ENCODE assay signal across 8 mouse cellular contexts in genomic region chr11:94730261-94730660, GRCm38 (mm10). TPM values are rescaled to one million over a fixed set of nuclear protein-coding genes. Genes with fewer than 3 reads are reported as not detected.
DNase-seq lines count a peak whose midpoint lies in the region; ATAC-seq lines count a peak whose summit lies in the region.

No protein-coding gene starts in this region.

- H3K36me3 ChIP-seq in hindbrain, embryonic 14.5 days (replicated peaks; ENCODE audit: control insufficient read depth, insufficient read depth), result no peaks in the 10 kb centered on the region
- H3K36me3 ChIP-seq in hindbrain, embryonic 16.5 days (ENCODE audit: control insufficient read depth, insufficient read depth, low read length), result no peaks in the 10 kb centered on the region
- no peaks in the 10 kb centered on the region for H3K36me3 ChIP-seq in neural tube, embryonic 11.5 days (ENCODE audit: control insufficient read depth, insufficient read depth, low read length)

- no peak overlapping the region for H3K4me3 ChIP-seq in hindbrain, embryonic 14.5 days (replicated peaks; ENCODE audit: low read length)
- no peak overlapping the region for H3K4me3 ChIP-seq in hindbrain, embryonic 16.5 days (ENCODE audit: low read length)
- H3K4me3 ChIP-seq in neural tube, embryonic 11.5 days (ENCODE audit: low read depth, low read length), result no peak overlapping the region

- no peak for ATAC-seq in hindbrain, embryonic 14.5 days (ENCODE audit: low FRiP score)
- no peak for ATAC-seq in hindbrain, embryonic 16.5 days
- no peak for ATAC-seq in neural tube, embryonic 11.5 days (ENCODE audit: insufficient read depth, low FRiP score, low TSS enrichment)

- intact Hi-C loops in heart, postnatal 36 days (cut with DNase I), result loop anchor here (1.0 to 5.0 kb wide), 3 partner anchors 56 to 207 kb away; partner anchors contain the start of gene Col1a1
- intact Hi-C loops in left cerebral cortex, postnatal 10 days (cut with DNase I), result loop anchor here (2.0 to 5.0 kb wide), 3 partner anchors 57 to 241 kb away; partner anchors contain the start of gene Col1a1

- H3K27ac ChIP-seq in hindbrain, embryonic 14.5 days, result no peak overlapping the region
- no peak overlapping the region for H3K27ac ChIP-seq in hindbrain, embryonic 16.5 days (ENCODE audit: low read depth, low read length)
- H3K27ac ChIP-seq in neural tube, embryonic 11.5 days (ENCODE audit: low read depth, low read length), result no peak overlapping the region

- no peak overlapping the region for H3K9ac ChIP-seq in hindbrain, embryonic 14.5 days
- H3K9ac ChIP-seq in hindbrain, embryonic 16.5 days (ENCODE audit: low read depth, low read length), result no peak overlapping the region
- H3K9ac ChIP-seq in neural tube, embryonic 11.5 days (ENCODE audit: low read length), result no peak overlapping the region

- H3K9me3 ChIP-seq in hindbrain, embryonic 14.5 days (ENCODE audit: control insufficient read depth, low read length), result no peaks in the 10 kb centered on the region
- H3K9me3 ChIP-seq in hindbrain, embryonic 16.5 days (ENCODE audit: control insufficient read depth, low read length), result no peaks in the 10 kb centered on the region
- no peaks in the 10 kb centered on the region for H3K9me3 ChIP-seq in neural tube, embryonic 11.5 days (ENCODE audit: control insufficient read depth, low read length)

- H3K27me3 ChIP-seq in hindbrain, embryonic 14.5 days (ENCODE audit: control insufficient read depth, insufficient read depth, low read length), result no peaks in the 10 kb centered on the region
- H3K27me3 ChIP-seq in hindbrain, embryonic 16.5 days (replicated peaks; ENCODE audit: control insufficient read depth, insufficient read depth, low read length), result no peaks in the 10 kb centered on the region
- no peaks in the 10 kb centered on the region for H3K27me3 ChIP-seq in neural tube, embryonic 11.5 days (ENCODE audit: control insufficient read depth, insufficient read depth, low read length)

- no peaks in the 10 kb centered on the region for H3K4me1 ChIP-seq in hindbrain, embryonic 14.5 days (replicated peaks; ENCODE audit: control insufficient read depth, insufficient read depth, low read length)
- no peaks in the 10 kb centered on the region for H3K4me1 ChIP-seq in hindbrain, embryonic 16.5 days (ENCODE audit: control insufficient read depth, insufficient read depth, low read depth, low read length)
- no peaks in the 10 kb centered on the region for H3K4me1 ChIP-seq in neural tube, embryonic 11.5 days (ENCODE audit: control insufficient read depth, insufficient read depth, low read length)

- no peak overlapping the region for H3K4me2 ChIP-seq in hindbrain, embryonic 14.5 days (replicated peaks)
- H3K4me2 ChIP-seq in hindbrain, embryonic 16.5 days (ENCODE audit: low read length), result no peak overlapping the region
- no peak overlapping the region for H3K4me2 ChIP-seq in neural tube, embryonic 11.5 days (ENCODE audit: low read depth)

- DNase-seq in hindbrain, embryonic 14.5 days (ENCODE audit: low spot score), result peak; percentile 87
- peak; percentile 49 for DNase-seq in WW6 (ENCODE audit: low read depth, low spot score)
- peak; percentile 56 to 63 for DNase-seq in cerebellum, postnatal 36 days
- peak; percentile 65 to 77 for DNase-seq in heart, postnatal 36 days
- peak; percentile 65 to 75 for DNase-seq in left cerebral cortex, postnatal 10 days (ENCODE audit: extremely low spot score in 1 of 2, low spot score in 2 of 2)
- peak; percentile 63 for DNase-seq in neural tube, embryonic 11.5 days (ENCODE audit: low spot score)
- DNase-seq in thymus, postnatal 0 days (ENCODE audit: low spot score), result peak; percentile 69

- WGBS in hindbrain, embryonic 14.5 days, result 29% methylated on average over 5 of the region's 5 CpGs
- 34% methylated on average over 5 of the region's 5 CpGs for whole genome bisulfite sequencing in hindbrain, embryonic 16.5 days
- 36% methylated on average over 5 of the region's 5 CpGs for WGBS in neural tube, embryonic 11.5 days

RNA-seq across cellular contexts. Expression of gene Cdc34b, which starts 11.3 kb away (rescaled TPM):
- not detected in 2 replicates for polyA plus RNA-seq in hindbrain, embryonic 14.5 days (2014; fragmentation: Nextera tagmentation; extraction: Ambion mirVana)
- 0.26 TPM in 1 of 2 replicates, not detected in the other for polyA plus RNA-seq in hindbrain, embryonic 16.5 days (2015; fragmentation: Nextera tagmentation; extraction: Ambion mirVana)
- 1 to 10 TPM; 1.1 to 1.2 TPM for total RNA-seq in heart, postnatal 36 days (2021)
- under 1 TPM in 1 of 2 experiments, not detected in 1; 0.28 TPM for total RNA-seq in left cerebral cortex, postnatal 10 days (2021)
- polyA plus RNA-seq in neural tube, embryonic 11.5 days (2014; fragmentation: Nextera tagmentation; extraction: Ambion mirVana), result not detected in 2 replicates
- 0.12 TPM in 1 of 2 replicates, not detected in the other for polyA plus RNA-seq in thymus, postnatal 0 days (2015; fragmentation: Nextera tagmentation; extraction: Ambion mirVana)

RNA-seq across cellular contexts. Expression of gene Gm11541, which starts 26.0 kb away (rescaled TPM):
- 0.27 TPM in 1 of 2 replicates, not detected in the other for polyA plus RNA-seq in hindbrain, embryonic 14.5 days (2014; fragmentation: Nextera tagmentation; extraction: Ambion mirVana)
- 0.27 and 0.35 TPM in 2 replicates for polyA plus RNA-seq in hindbrain, embryonic 16.5 days (2015; fragmentation: Nextera tagmentation; extraction: Ambion mirVana)
- total RNA-seq in heart, postnatal 36 days (2021), result not detected
- total RNA-seq in left cerebral cortex, postnatal 10 days (2021), result not detected
- polyA plus RNA-seq in neural tube, embryonic 11.5 days (2014; fragmentation: Nextera tagmentation; extraction: Ambion mirVana), result not detected in 2 replicates
- 0.08 and 0.13 TPM in 2 replicates for polyA plus RNA-seq in thymus, postnatal 0 days (2015; fragmentation: Nextera tagmentation; extraction: Ambion mirVana)

RNA-seq across cellular contexts. Expression of gene Tmem92, which starts 52.2 kb away (rescaled TPM):
- polyA plus RNA-seq in hindbrain, embryonic 14.5 days (2014; fragmentation: Nextera tagmentation; extraction: Ambion mirVana), result not detected in 2 replicates
- not detected in 2 replicates for polyA plus RNA-seq in hindbrain, embryonic 16.5 days (2015; fragmentation: Nextera tagmentation; extraction: Ambion mirVana)
- total RNA-seq in heart, postnatal 36 days (2021), result not detected
- under 1 TPM; 0.21 to 0.61 TPM for total RNA-seq in left cerebral cortex, postnatal 10 days (2021)
- not detected in 2 replicates for polyA plus RNA-seq in neural tube, embryonic 11.5 days (2014; fragmentation: Nextera tagmentation; extraction: Ambion mirVana)
- polyA plus RNA-seq in thymus, postnatal 0 days (2015; fragmentation: Nextera tagmentation; extraction: Ambion mirVana), result 0.18 and 0.21 TPM in 2 replicates

RNA-seq across cellular contexts. Expression of gene Xylt2, which starts 52.9 kb away (rescaled TPM):
- 13.2 and 14.8 TPM in 2 replicates for polyA plus RNA-seq in hindbrain, embryonic 14.5 days (2014; fragmentation: Nextera tagmentation; extraction: Ambion mirVana)
- 13.0 and 14.4 TPM in 2 replicates for polyA plus RNA-seq in hindbrain, embryonic 16.5 days (2015; fragmentation: Nextera tagmentation; extraction: Ambion mirVana)
- total RNA-seq in heart, postnatal 36 days (2021), result 10 to 100 TPM in 1 of 2 experiments, 1 to 10 TPM in 1; 10.0 to 10.4 TPM
- total RNA-seq in left cerebral cortex, postnatal 10 days (2021), result 10 to 100 TPM; 21.8 to 25.7 TPM
- polyA plus RNA-seq in neural tube, embryonic 11.5 days (2014; fragmentation: Nextera tagmentation; extraction: Ambion mirVana), result 14.2 and 17.0 TPM in 2 replicates
- polyA plus RNA-seq in thymus, postnatal 0 days (2015; fragmentation: Nextera tagmentation; extraction: Ambion mirVana), result 13.0 and 15.4 TPM in 2 replicates
